Mouse (Mus musculus) mouse trophoblast stem cell (cell line): Measurements from ENCODE around the gene Prickle1.

Experiments
- in situ Hi-C, 2 experiments: fragments of 300-500 bp; cut with MseI, MboI; formaldehyde crosslinking; loops; 2 replicates in 1 of 2; 3 replicates in 1 of 2; pipeline ENCODE4 v1.15.1; 2025

Prickle1 gene

GRCm38 (mm10) chr15:93595746-93596145 lies at the start of gene Prickle1:
TSS of gene Prickle1 (minus strand) at chr15:93595891.
- in situ Hi-C loops = loop anchor here (25.0 kb wide), 1 partner anchor 617 kb away; no protein-coding TSS in a partner anchor

DNA sequence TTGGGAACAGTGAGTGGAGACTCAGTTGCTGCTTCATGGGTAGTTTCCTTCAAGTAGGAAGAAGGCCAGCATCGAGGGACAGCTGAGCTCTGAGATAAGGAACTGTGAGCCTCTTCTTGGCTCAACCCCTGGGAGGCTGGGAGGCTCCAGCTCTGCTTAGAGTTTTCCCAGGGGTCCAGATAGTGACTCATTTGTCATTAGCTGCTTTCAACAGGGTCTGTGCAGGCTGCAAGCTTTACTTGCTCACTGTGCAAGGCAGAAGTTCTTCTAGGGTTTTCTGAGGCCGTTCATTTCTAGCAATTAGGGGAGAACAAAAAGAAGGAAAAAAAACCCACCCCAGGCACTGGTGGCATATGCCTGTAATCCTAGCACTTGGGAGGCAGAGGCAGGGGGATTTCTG lies 44.5 kb upstream of the Prickle1 start:
- in situ Hi-C loops = no loop called here

- in situ Hi-C loops = no loop called here
Measured at GRCm38 (mm10) chr15:93636976-93637375, 41.3 kb upstream of the Prickle1 start.

DNA sequence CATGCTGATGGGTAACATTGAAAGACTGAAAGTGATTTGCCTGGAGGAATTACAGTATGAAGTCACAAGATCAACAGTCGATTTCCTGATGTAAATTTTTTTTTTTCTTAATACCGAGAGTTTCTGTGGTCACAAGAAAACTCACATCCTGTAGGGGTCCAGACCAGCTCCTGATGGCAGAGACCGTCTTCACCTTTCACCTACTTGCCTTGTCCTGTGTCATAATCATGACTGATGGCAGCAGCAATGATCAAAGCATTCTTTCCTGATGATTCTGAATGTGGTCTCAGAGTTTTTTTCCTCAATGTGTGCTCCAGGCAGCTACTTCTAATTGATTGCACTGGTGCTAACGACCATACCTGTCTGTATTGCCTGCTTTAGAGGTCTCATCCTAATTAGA lies 39.9 kb upstream of the Prickle1 start:
- in situ Hi-C loops = no loop called here

DNA sequence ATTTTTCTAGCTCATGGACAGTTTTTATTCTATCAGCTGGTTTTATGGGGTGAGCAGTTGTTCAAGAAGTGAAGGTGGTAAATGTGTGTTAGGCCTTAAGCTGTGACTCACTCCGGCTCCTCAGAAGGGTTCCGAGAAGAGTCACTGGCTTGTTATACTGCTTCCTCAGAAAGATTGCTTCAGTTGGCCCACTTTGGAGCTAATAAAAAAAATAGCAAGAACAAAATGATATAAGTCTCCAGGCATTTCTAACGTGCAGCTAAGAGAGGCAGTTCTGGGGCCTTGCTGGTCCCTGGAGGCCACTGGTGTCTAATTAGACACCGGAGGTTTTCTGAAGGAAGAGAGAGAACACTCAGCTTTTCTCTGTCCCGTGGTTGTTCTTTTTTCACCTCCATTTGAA lies 38.8 kb upstream of the Prickle1 start:
- in situ Hi-C loops = no loop called here

- in situ Hi-C loops = no loop called here
Measured at GRCm38 (mm10) chr15:93630001-93630541, 34.4 kb upstream of the Prickle1 start.

- in situ Hi-C loops = no loop called here
Measured at GRCm38 (mm10) chr15:93629201-93629600, 33.5 kb upstream of the Prickle1 start.

GRCm38 (mm10) chr15:93627836-93628797 lies 32.4 kb upstream of the Prickle1 start:
- in situ Hi-C loops = no loop called here

GRCm38 (mm10) chr15:93619551-93619950 lies 23.9 kb upstream of the Prickle1 start:
- in situ Hi-C loops = no loop called here

GRCm38 (mm10) chr15:93618442-93619150 lies 22.9 kb upstream of the Prickle1 start:
- in situ Hi-C loops = no loop called here

DNA sequence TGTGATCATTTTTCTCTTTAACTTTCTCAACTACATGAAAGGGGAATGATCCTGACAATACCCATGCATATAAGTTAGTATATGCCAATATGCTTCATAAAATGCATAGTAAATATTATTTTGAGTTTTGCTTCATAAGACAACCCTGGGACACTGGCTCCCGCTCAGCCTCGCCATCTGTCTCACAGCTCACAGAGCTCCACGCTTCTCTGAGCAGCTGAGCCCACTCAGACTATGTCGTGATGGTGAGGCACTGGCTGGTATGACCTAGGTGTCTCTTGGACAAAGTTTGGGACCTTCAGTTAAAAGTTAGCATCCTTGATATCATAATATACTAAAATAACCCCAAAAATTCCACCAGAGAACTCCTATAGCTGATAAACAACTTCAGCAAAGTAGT lies 20.6 kb upstream of the Prickle1 start:
- in situ Hi-C loops = no loop called here

DNA sequence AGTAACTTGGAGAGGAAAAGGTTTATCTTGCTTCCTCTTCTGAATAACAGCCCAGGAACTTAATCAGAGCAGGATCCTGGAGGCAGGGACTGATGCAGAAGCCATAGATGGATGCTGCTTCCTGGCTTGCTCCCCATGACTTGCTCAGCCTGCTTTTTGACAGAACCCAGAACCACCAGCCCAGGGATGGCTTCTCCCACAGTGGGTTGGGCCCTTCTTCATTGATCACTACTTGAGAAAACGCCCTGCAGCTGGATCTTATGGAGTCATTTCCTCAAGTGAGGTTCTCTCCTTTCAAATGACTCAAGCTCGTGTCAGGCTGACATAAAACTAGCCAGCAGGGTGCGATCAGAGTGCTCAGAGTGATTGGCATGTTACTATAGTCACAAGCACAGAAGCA lies 19.3 kb upstream of the Prickle1 start:
- in situ Hi-C loops = no loop called here

GRCm38 (mm10) chr15:93613606-93614005 lies 17.9 kb upstream of the Prickle1 start:
- in situ Hi-C loops = no loop called here

GRCm38 (mm10) chr15:93611536-93612300 lies 16.0 kb upstream of the Prickle1 start:
- in situ Hi-C loops = no loop called here

- in situ Hi-C loops = no loop called here
Measured at GRCm38 (mm10) chr15:93610721-93611201, 15.1 kb upstream of the Prickle1 start.

DNA sequence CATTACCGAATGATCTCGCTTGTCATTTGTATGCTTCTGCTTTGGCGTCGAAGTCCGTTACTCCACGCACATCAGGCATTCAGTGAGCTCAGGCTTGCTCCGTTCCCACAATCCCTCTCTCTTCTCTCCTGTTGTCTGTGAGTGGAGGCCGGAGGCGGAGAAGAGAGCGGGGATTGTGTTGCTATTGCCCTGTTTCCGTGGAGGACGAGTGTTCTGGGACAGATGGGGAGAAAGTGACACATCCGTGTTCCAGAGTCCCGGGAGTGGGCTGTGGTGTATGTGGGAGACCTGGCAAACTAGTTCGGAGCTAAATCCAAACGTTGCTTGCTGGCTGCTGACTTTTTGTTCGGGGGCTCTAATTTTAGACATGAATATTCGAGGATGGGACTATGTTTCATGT lies 14.6 kb upstream of the Prickle1 start:
- in situ Hi-C loops = no loop called here

DNA sequence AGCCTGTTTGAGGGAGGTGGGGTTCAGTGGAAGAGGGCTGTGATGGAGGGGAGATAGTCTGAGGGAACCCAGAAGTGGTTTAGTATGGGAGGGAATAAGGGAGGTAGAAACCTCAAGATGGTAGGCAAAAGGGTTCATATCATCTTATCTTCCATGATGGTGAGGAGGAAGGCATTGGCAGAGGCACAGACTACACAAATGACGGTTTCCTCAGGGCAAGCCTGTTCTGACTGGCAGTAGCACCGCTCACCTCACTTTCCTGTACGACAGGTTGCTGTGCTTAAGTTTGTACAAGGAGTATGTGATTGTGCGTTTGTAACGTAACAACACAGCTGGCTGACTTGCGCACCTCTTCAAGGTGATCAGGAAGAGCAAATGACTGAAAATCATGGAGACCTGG lies 7.2 kb upstream of the Prickle1 start:
- in situ Hi-C loops = no loop called here

DNA sequence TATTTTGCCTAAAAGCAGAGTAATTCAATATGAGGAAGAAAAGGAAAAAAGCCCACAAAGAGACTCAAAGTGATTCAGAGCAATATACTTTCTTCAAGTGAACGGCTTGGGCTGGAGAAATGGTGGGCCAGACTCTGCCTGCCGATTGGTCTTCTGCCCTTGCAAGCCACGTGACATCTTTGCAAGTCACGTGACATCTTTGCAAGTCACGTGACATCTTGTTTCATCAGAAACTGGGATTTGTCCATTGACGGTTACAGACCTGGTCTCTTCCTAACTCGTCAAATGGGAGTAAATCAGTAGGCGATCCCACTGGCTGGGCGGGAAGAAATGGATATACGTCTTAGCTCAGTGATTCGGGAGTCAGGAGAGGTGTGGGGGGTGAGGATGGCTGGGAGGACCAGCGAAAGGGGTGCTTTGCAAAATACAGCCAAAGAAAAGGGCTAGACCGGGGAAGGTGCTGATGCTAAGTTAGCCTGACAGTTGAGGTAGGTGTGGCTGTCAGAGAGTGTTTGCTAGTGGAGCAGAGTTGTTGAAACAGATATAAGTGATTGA lies 5.8 kb upstream of the Prickle1 start:
- in situ Hi-C loops = no loop called here

- in situ Hi-C loops = loop anchor here (25.0 kb wide), 1 partner anchor 615 kb away; no protein-coding TSS in a partner anchor
Measured at GRCm38 (mm10) chr15:93596991-93597390, 1.3 kb upstream of the Prickle1 start.

GRCm38 (mm10) chr15:93596285-93596684 lies 594 bp upstream of the Prickle1 start:
- in situ Hi-C loops = loop anchor here (25.0 kb wide), 1 partner anchor 616 kb away; no protein-coding TSS in a partner anchor
